Mouse (Mus musculus): ENCODE data around the gene Dnmt3a. TPM values are rescaled to one million over a fixed set of nuclear protein-coding genes. Genes with fewer than 3 reads are reported as not detected.
A peak's percentile ranks its signal among the peaks of the same experiment; 100 is the strongest.

The Dnmt3a gene
- total and polyA plus RNA-seq, 2 experiments from 2014 or later: 72.8 to 91.4 TPM

DNA sequence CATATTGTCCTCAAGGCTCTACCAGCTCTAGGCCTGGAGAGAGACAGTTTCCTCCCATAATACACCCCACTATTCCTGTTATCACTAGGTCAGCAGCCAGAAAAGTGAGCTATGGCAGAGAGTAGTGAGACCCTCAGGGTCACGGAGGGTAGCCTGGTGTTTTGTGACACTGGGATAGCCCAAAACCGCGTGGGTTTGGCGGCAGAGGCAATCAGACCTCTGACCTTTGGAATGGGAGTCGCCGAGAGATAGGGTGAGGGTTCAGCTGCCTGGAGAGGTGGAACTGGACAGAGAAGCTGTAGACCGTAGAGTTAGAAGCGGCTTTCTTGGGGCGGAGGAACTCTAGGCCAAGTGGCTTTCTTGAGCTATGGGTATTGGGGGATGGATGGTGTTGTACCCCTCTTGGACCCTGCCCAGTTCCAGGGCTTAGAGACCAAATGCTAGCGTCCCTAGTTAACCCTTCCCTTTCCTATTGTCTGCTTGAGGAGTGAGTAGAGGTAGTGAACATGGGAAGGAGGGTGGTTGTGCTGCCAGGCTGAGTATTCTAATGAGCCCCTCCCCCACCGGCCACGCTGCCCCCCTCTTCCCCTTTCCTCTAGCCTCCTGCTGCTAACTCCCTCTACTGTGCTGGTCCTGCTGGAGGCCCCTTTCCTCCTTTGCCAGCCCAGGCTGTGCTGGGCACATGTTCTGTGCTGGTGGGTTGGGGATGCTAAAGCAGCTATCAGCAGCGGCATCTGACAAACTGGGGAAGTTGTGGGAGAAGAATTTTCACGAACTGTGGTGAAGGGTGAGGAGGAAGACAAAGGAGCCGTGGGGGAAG lies 86.6 kb downstream of the Dnmt3a start:
- Histone ChIP-seq H3K9me3 (ENCODE audit: low read length) (no peaks in the 10 kb centered on the region), H3K4me3 (ENCODE audit: low read depth, low read length) (peak overlapping the region; percentile 37; the same call in 1 of the 2 replicates), H3K27me3 (ENCODE audit: insufficient read depth, low read length) (no peaks in the 10 kb centered on the region), H3K4me2 (ENCODE audit: low read depth) (peak overlapping the region; percentile 62), H3K4me1 (ENCODE audit: insufficient read depth) (peaks cover 26% of the 10 kb centered on the region), H3K27ac (ENCODE audit: low read depth, low read length) (peak overlapping the region; percentile 54), H3K9ac (peak overlapping the region; percentile 41), H3K36me3 (ENCODE audit: insufficient read depth) (peaks cover 28% of the 10 kb centered on the region)
- peak; percentile 19 for ATAC-seq
- TF ChIP-seq CTCF (IDR thresholded peaks at IDR 0.05; ENCODE audit: low read depth): no peak
- no peak for DNase-seq
- WGBS: 13% methylated on average over 15 of the region's 15 CpGs

DNA sequence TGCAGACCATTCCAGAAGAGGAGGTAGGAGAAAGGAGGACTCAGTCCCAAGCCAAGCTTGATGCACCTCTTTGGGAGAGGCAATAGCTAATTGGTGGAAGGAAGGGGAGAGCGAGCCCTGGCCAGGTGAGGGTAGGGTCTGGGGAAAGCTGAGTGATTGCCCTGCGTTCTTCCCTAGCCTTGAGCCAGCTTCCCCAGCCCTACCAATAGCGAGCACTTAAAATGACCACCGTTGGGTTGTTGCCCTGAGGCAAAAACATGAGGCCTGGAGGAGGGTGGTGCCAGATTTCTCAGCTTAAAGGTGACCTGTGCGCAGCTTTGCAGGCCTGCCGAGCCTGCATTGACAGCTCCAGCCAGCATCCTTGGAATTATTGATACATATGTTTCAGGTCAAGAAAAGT lies 87.5 kb downstream of the Dnmt3a start:
- Histone ChIP-seq H3K4me3 (ENCODE audit: low read depth, low read length) (no peak overlapping the region), H3K27ac (ENCODE audit: low read depth, low read length) (no peak overlapping the region), H3K4me1 (ENCODE audit: insufficient read depth) (peaks cover 17% of the 10 kb centered on the region), H3K9ac (no peak overlapping the region), H3K9me3 (ENCODE audit: low read length) (no peaks in the 10 kb centered on the region), H3K36me3 (ENCODE audit: insufficient read depth) (peaks cover 35% of the 10 kb centered on the region), H3K27me3 (ENCODE audit: insufficient read depth, low read length) (no peaks in the 10 kb centered on the region), H3K4me2 (ENCODE audit: low read depth) (peak overlapping the region; percentile 62; the same call in 1 of the 2 replicates)
- WGBS: 57% methylated on average over 6 of the region's 6 CpGs
- TF ChIP-seq CTCF (IDR thresholded peaks at IDR 0.05; ENCODE audit: low read depth): no peak
- no peak for DNase-seq
- no peak for ATAC-seq

GRCm38 (mm10) chr12:3894525-3894924 lies 88.7 kb downstream of the Dnmt3a start:
- Histone ChIP-seq H3K27ac (ENCODE audit: low read depth, low read length) (no peak overlapping the region), H3K4me2 (ENCODE audit: low read depth) (no peak overlapping the region), H3K4me3 (ENCODE audit: low read depth, low read length) (no peak overlapping the region), H3K9ac (no peak overlapping the region), H3K36me3 (ENCODE audit: insufficient read depth) (peaks cover 45% of the 10 kb centered on the region), H3K27me3 (ENCODE audit: insufficient read depth, low read length) (no peaks in the 10 kb centered on the region), H3K9me3 (ENCODE audit: low read length) (no peaks in the 10 kb centered on the region), H3K4me1 (ENCODE audit: insufficient read depth) (peaks cover 10% of the 10 kb centered on the region; the same call in 1 of the 2 replicates)
- DNase-seq: no peak
- TF ChIP-seq CTCF (IDR thresholded peaks at IDR 0.05; ENCODE audit: low read depth): no peak
- no peak for ATAC-seq
- WGBS: 58% methylated on average over 7 of the region's 7 CpGs

DNA sequence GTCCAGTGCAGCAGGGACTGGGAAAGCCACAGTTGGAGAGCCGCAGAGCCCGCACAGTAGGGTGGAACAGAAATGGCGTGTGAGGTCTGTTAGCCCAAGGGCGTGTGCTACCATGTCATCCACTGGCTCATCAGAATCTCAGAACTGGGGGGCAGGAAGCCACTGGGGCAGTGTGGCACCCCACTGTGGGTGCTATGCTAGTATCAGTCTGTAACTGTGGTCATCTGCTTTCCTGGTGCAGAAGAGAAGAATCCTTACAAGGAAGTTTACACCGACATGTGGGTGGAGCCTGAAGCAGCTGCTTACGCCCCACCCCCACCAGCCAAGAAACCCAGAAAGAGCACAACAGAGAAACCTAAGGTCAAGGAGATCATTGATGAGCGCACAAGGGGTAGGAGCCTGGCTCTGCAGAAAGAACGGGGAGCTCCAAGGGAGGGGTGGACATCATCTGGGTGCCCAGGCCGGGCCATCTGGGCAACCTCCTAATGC lies 91.3 kb downstream of the Dnmt3a start:
- ATAC-seq (no peak), DNase-seq (no peak)
- no peak for TF ChIP-seq CTCF (IDR thresholded peaks at IDR 0.05; ENCODE audit: low read depth)
- H3K27ac ChIP-seq (ENCODE audit: low read depth, low read length): no peak overlapping the region
- no peaks in the 10 kb centered on the region for H3K27me3 ChIP-seq (ENCODE audit: insufficient read depth, low read length)
- H3K36me3 ChIP-seq (ENCODE audit: insufficient read depth): peaks cover 65% of the 10 kb centered on the region
- peaks cover 5% of the 10 kb centered on the region; the same call in 1 of the 2 replicates for H3K4me1 ChIP-seq (ENCODE audit: insufficient read depth)
- WGBS: 94% methylated on average over 9 of the region's 9 CpGs
- H3K4me3 ChIP-seq (ENCODE audit: low read depth, low read length): no peak overlapping the region
- H3K9ac ChIP-seq: no peak overlapping the region
- H3K9me3 ChIP-seq (ENCODE audit: low read length): no peaks in the 10 kb centered on the region
- no peak overlapping the region for H3K4me2 ChIP-seq (ENCODE audit: low read depth)

DNA sequence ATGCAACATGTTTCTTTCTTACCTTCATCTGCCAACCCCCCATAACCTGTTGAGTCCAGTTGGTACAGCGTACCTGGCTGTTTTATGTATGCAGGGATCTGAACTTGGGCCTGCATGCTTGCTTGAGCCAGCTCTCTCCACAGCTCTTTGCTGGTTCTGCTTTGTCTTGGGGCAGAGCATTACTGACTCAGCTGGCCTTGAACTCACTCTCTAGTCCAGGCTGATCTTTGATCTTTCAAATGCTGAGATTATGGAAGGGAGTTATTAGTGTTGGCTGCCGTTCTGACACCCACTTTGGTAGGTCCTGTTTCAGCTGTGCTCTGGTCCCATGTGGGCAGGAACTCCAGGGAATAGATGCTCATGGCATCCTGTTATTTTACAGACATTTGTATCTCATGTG lies 93.0 kb downstream of the Dnmt3a start:
- DNase-seq: no peak

GRCm38 (mm10) chr12:3905436-3905835 lies 99.6 kb downstream of the Dnmt3a start:
- H3K4me3 ChIP-seq (ENCODE audit: low read depth, low read length): no peak overlapping the region
- no peak overlapping the region for H3K9ac ChIP-seq
- peaks cover 69% of the 10 kb centered on the region for H3K36me3 ChIP-seq (ENCODE audit: insufficient read depth)
- H3K9me3 ChIP-seq (ENCODE audit: low read length): no peaks in the 10 kb centered on the region
- no peaks in the 10 kb centered on the region for H3K27me3 ChIP-seq (ENCODE audit: insufficient read depth, low read length)
- 95% methylated on average over 9 of the region's 9 CpGs for WGBS
- H3K27ac ChIP-seq (ENCODE audit: low read depth, low read length): no peak overlapping the region
- no peak for TF ChIP-seq CTCF (IDR thresholded peaks at IDR 0.05; ENCODE audit: low read depth)
- DNase-seq: no peak
- H3K4me1 ChIP-seq (ENCODE audit: insufficient read depth): no peaks in the 10 kb centered on the region
- ATAC-seq: no peak
- no peak overlapping the region for H3K4me2 ChIP-seq (ENCODE audit: low read depth)

More for the DNA sequence above, 93.0 kb downstream of the Dnmt3a start:
- 89% methylated on average over 2 of the region's 2 CpGs for WGBS
- no peak overlapping the region for H3K9ac ChIP-seq
- no peaks in the 10 kb centered on the region for H3K27me3 ChIP-seq (ENCODE audit: insufficient read depth, low read length)
- no peak overlapping the region for H3K27ac ChIP-seq (ENCODE audit: low read depth, low read length)
- no peaks in the 10 kb centered on the region for H3K9me3 ChIP-seq (ENCODE audit: low read length)
- no peak for TF ChIP-seq CTCF (IDR thresholded peaks at IDR 0.05; ENCODE audit: low read depth)
- no peak overlapping the region for H3K4me2 ChIP-seq (ENCODE audit: low read depth)
- H3K4me1 ChIP-seq (ENCODE audit: insufficient read depth): no peaks in the 10 kb centered on the region
- ATAC-seq: no peak
- peaks cover 78% of the 10 kb centered on the region for H3K36me3 ChIP-seq (ENCODE audit: insufficient read depth)
- no peak overlapping the region for H3K4me3 ChIP-seq (ENCODE audit: low read depth, low read length)

- no peak overlapping the region for H3K4me2 ChIP-seq (ENCODE audit: low read depth)
- H3K9me3 ChIP-seq (ENCODE audit: low read length): no peaks in the 10 kb centered on the region
- H3K9ac ChIP-seq: no peak overlapping the region
- H3K4me1 ChIP-seq (ENCODE audit: insufficient read depth): no peaks in the 10 kb centered on the region
- H3K36me3 ChIP-seq (ENCODE audit: insufficient read depth): peaks cover 65% of the 10 kb centered on the region
- no peak for TF ChIP-seq CTCF (IDR thresholded peaks at IDR 0.05; ENCODE audit: low read depth)
- ATAC-seq: no peak
- no peak overlapping the region for H3K27ac ChIP-seq (ENCODE audit: low read depth, low read length)
- no peaks in the 10 kb centered on the region for H3K27me3 ChIP-seq (ENCODE audit: insufficient read depth, low read length)
- H3K4me3 ChIP-seq (ENCODE audit: low read depth, low read length): no peak overlapping the region
- DNase-seq: no peak
Measured at GRCm38 (mm10) chr12:3906308-3906707, 100.5 kb downstream of the Dnmt3a start.
